Mouse (Mus musculus): Measurements from ENCODE around the gene Nop58. TPM values are rescaled to one million over a fixed set of nuclear protein-coding genes. Genes with fewer than 3 reads are reported as not detected.
"Not testable (repeated sequence)": the region's sequence is repeated elsewhere in the genome, so short reads cannot be mapped to it uniquely, and the experiment has no call there.

Gene Nop58
- 162 and 170 TPM in 2 replicates for total RNA-seq (2017)

DNA sequence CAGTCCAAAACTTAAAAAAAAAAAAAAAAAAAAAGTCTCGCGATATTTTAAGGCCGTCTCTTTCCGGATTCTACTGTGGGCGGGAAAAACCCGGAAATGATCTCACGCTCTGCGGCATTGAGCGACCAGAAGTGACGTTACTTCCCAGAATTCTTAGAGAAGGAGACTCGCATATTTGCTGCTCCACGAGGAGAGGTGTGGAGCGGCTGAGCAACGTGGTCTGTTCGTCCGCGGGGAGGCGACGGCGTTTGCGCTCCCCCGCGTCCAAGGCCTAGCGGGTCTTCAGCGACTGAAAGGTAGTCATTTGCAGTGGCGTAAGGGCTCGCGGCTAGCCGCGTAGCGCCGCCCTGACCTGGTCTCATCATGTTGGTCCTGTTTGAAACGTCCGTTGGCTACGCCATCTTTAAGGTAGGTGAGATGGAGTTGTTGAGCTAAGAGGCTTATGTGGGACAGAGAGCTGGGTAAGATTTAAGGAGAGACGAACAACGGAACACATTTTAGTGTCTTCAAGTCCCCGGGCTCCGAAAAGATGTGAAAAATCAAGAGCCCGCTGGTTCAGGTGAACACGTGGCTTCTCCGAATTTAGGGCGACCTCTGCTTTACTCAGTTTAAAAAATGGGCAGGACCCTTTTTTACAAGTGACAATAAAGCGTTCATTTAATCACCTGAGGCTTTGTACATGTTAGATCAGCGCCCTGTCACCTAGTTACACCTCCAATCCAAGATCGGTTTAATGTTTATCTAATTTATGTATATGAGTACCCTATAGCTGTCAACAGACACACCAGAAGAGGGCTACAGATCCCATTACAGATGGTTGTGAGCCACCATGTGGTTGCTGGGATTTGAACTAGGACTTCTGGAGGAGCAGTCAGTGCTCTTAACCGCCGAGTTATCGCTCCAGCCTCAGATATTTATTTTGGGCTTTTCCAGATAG is at the start of gene Nop58:
Gene Nop58, plus strand, starts transcription at position 153 of the 937 bp plus-strand sequence.
- ATAC-seq (ENCODE audit: extremely low read depth, insufficient number of reproducible peaks, low FRiP score, poor library complexity, severe bottlenecking): peak; percentile 99

DNA sequence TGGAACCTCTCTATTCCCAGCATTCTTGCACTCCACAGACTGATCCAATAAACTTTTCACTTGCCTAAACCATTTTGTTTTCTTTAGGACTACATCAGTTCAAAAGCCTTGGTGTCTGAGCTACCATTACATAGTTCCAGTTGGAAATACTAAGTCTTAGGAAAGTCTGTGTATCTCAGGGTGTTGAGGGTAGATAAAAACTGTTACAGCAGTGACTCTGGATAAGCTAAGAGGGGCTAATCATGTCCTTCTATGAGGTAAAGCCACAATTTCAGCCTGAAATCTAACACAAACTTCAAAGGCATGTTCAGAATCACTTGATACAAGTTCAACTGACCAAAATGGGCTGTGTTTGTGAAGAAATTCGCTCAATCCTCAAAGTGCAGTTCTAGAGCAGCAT is 48.4 kb upstream of the Nop58 start:
- no peak for ATAC-seq (ENCODE audit: extremely low read depth, insufficient number of reproducible peaks, low FRiP score, poor library complexity, severe bottlenecking)

DNA sequence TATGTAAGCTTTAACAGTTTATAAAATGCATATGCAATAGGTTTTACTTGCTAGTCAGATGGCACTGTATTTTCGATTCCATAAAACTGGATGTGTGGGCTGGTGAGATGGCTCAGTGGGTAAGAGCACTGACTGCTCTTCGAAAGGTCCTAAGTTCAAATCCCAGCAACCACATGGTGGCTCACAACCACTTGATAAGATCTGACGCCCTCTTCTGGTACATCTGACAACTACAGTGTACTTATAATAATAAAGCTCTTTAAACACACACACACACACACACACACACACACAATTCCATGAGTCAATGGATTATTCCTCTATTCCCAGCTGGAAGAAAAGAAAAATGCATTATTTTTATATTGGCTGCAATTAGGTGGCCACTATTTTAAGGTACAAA is 46.4 kb upstream of the Nop58 start:
- no peak for ATAC-seq (ENCODE audit: extremely low read depth, insufficient number of reproducible peaks, low FRiP score, poor library complexity, severe bottlenecking)

DNA sequence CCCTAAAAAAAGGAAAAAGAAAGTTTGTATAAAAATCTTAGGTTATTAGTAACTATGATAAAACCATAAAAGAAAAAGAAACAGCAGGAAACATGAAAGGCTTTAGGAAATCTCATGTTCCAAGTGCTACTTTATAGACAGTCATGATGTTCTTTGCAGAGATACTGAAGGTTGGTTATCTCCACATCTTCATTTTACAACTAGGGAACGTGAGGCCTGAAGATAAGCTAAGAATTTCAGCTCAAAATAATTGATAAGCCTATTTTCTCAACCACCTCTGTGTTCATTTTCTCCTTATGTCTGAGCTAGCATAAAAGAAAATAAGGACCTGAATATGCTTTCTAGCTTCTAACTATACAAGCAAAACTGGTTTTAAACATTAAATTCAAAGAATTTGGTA is 42.3 kb upstream of the Nop58 start:
- no peak for ATAC-seq (ENCODE audit: extremely low read depth, insufficient number of reproducible peaks, low FRiP score, poor library complexity, severe bottlenecking)

DNA sequence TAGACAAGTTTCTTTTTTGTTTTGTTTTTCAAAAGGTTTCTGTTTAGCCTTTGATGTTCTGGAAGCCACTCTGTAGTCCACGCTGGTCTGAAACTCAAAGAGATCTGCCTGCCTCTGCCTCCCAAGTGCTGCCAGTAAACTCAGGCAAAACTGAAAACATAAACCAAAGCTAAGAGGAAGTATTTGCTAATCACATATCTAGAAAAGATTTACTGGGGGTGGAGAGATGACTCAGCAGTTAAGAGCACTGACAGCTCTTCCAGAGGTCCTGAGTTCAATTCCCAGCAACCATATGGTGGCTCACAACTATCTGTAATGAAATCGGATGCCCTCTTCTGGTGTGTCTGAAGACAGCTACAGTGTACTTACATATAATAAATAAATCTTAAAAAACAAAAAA is 38.3 kb upstream of the Nop58 start:
- ATAC-seq (ENCODE audit: extremely low read depth, insufficient number of reproducible peaks, low FRiP score, poor library complexity, severe bottlenecking): not testable (repeated sequence)

DNA sequence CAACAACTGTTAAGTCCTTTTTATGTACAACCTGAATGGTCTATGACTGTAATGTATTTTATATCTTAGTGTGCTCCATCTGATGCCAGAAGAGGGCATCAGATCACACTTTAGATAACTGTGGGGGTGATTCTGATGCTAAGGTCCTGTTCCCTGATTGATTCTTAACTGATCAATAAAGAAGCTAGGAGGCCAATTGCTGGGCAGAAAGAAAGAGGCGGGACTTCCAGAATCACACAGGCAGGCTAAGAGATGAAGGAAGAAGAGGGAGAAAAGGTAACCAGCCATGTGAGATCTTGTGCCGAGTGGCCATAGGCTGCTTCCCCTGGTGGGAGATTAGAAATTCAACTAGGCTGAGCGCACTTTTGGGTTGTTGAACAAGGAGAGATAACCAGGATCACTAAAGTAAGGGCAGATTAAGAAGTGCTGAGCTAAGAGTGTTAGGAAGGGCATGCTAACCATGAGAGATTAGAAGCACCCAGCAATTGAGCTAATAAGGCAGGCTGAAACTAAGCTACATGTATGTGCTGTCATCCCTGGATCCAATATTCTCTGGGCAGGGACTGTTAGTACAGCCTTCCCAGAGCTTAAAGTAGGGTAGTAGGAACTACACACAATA is 33.5 kb upstream of the Nop58 start:
- ATAC-seq (ENCODE audit: extremely low read depth, insufficient number of reproducible peaks, low FRiP score, poor library complexity, severe bottlenecking): no peak

DNA sequence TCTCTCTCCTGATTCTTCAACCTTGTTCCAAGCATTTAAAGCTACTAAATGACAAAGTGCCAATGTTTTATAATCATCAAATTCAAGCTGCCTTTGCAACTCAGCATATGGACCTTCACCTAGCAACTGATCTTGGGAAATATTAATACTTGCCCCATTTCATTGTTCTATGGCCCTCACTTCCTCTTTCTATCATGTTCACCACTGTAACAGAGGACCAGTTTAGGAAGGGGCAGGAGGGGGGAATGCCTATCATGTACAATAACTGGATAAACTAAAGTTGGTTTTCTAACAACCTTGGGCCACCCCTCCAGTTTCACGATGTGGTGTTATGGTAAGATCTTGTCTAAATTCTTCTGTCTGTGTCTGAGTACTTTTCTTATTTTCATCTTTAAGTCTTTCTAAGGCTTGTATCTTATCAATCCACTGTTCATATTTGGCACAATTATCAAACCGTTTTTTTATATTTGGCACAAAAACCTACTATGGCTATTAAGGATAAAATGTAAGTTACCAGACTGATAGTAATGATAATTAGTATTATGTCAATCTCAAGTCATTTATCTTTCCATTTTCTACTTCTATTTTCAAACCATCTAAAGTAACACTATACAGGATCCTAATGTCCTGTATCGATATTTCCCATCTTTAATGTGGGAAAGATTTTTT is 31.4 kb upstream of the Nop58 start:
- ATAC-seq (ENCODE audit: extremely low read depth, insufficient number of reproducible peaks, low FRiP score, poor library complexity, severe bottlenecking): no peak

DNA sequence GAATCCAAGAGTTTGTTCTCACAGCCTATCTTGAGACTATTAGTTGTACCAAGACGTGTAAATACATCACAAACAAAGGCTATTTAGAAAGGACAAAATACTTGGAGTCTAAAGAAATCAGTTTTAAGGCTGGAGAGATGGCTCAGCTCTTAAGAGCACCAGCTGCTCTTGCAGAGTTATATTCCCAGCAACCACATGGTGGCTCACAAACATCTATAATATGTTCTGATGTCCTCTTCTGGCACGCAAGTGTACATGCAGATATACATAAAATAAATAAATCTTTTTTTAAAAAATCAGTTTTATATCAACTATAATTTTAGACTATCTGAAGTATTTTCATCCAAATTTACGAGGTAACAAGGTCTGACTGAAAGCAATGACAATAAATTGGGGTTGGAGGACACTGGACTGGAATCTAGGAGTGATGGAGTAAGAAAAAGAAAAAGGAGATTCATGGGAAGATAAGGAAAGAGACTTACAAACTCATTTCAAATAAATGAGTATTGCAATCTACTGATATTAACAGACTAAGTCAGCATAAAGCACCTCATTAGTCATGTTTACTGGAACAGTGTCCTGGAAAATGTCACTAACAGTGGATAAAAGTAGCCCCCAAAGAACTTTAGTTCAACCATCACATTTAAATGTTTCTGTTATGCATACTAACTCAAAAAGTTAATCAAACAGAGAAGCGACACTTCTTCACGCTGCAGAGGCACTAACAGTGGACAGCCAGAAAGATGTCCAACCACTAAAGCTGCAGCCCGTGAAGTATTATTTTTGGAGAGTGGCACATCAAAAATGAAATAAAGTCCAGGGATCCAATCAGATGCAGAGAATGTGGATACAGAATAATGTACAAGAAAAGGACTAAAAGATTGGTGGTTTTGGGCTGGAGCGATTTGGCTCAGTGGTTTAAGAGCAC is 28.3 kb upstream of the Nop58 start:
- no peak for ATAC-seq (ENCODE audit: extremely low read depth, insufficient number of reproducible peaks, low FRiP score, poor library complexity, severe bottlenecking)

DNA sequence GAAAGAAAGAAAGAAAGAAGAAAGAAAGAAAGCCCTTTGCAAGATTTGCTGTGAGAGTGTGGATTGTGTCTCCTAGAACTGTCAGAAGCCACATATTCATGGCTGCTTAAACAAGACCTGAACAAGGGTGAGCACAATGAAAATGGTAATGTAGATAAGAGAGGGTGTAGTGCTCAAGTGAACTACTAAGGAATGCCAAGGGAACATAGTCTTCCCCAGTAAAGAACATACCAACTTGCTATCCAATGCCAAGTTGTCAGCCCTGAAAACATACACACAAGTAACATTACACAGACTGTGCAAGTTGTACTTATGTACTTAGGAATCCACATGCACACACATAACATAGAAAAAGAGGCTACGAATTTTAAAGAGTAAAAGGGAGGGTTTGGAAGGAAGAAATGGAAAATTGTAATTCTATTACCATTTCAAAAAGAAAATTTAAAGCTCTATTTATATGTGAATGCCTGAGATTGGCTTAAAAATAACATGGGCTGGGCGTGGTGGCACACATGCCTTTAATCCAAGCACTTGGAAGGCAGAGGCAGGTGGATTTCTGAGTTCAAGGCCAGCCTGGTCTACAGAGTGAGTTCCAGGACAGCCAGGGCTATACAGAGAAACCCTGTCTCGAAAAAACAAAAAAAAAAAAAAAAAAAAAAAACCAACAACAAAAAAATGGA is 21.2 kb upstream of the Nop58 start:
- ATAC-seq (ENCODE audit: extremely low read depth, insufficient number of reproducible peaks, low FRiP score, poor library complexity, severe bottlenecking): no peak

DNA sequence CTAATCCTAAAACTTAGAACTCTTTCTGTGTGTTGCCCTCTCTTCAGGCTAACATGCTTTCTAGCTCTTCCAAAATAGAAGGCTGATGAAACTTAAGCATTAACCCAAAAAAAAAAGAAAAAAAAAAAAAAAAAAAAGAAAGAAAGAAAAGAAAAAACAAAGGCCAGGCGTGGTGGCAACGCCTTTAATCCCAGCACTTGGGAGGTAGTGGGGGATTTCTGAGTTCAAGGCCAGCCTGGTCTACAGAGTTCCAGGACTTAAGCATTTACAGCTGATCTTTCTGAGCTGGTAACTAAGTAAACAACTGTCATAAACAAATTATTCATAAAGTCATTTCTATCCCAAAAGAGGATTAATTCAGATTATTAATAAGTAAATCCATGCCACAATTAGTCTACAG is 15.9 kb upstream of the Nop58 start:
- ATAC-seq (ENCODE audit: extremely low read depth, insufficient number of reproducible peaks, low FRiP score, poor library complexity, severe bottlenecking): no peak

DNA sequence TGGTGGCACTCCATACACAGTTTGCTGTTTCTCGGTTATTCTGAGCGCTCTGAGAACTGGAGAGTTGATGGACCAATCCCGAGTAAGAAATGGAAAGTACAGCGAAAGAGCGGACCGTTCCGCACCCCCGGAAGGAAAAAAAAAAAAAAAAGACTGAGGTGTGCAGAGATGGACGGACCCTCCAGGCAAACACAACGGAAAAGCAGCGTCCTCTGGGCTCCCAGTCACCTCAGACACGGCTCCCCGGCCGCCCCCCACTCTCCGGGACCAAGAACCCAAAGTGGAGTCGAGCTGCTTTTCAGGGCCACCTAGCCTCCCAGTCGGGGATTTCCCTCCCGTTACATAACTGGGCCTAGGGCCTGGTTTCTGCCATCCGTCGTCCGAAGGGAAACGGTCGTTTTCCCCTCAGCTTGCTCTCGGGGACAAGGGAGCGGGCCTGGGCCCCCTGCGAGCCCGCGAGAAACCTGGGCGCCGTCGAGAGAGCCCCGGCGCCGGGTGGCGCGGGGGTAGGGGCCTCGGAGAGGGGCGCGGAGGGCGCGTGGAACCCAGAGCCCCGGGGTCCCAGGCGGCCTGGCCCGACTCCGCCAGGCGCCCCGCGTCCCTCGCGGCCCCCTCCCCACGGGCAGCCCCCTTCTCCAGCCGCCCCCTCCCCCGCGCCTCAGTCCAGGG is 14.7 kb upstream of the Nop58 start:
- peak; percentile 27; the same call in 1 of the 2 replicates for ATAC-seq (ENCODE audit: extremely low read depth, insufficient number of reproducible peaks, low FRiP score, poor library complexity, severe bottlenecking)

DNA sequence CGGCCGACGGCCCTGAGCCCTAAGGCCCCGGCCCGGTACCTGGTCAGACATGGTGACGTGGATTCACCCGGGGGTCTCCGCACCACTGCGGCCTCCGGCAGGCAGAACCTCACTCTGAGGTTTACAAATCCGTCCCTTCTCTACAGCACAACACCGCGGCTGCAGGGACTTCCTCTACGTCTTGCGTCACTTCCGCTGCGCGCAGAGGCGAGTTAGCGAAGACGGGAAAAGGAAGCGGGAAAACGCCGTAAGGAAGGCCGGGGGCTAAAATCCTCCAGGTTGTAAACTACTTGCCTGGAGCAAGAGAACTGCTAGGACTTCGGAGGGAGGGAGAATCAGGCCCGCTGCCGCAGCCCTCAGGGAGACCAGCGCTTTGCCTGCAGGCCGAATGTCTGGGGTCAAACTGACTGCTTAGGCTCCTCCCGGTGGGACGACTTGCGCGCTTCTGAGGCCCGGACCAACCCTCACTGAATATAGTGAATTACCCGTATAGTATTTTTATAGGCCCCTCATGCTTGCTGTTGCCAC is 14.1 kb upstream of the Nop58 start, which contains the start of gene Sumo1:
Gene Sumo1, minus strand, starts transcription at position 194 of the 528 bp plus-strand sequence.
- peak; percentile 95 for ATAC-seq (ENCODE audit: extremely low read depth, insufficient number of reproducible peaks, low FRiP score, poor library complexity, severe bottlenecking)

DNA sequence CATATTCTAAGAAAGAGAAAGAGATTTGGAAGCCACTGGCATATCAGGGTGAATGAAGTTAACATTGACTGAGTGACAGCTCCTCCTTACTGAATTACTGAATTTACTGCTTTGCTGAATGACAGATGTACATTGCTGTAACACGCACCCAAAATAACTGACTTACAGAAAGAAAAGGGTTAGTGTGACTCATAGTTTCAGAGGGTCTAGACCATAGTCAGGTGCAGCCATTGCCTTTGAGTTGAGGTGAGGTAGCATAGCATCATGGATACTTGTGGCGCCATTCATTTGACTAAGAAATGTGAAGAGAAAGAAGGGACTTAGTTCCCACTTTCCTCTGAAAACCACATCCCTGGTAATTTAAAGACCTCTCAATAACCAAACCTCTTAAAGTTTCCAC is 11.1 kb upstream of the Nop58 start:
- no peak for ATAC-seq (ENCODE audit: extremely low read depth, insufficient number of reproducible peaks, low FRiP score, poor library complexity, severe bottlenecking)

DNA sequence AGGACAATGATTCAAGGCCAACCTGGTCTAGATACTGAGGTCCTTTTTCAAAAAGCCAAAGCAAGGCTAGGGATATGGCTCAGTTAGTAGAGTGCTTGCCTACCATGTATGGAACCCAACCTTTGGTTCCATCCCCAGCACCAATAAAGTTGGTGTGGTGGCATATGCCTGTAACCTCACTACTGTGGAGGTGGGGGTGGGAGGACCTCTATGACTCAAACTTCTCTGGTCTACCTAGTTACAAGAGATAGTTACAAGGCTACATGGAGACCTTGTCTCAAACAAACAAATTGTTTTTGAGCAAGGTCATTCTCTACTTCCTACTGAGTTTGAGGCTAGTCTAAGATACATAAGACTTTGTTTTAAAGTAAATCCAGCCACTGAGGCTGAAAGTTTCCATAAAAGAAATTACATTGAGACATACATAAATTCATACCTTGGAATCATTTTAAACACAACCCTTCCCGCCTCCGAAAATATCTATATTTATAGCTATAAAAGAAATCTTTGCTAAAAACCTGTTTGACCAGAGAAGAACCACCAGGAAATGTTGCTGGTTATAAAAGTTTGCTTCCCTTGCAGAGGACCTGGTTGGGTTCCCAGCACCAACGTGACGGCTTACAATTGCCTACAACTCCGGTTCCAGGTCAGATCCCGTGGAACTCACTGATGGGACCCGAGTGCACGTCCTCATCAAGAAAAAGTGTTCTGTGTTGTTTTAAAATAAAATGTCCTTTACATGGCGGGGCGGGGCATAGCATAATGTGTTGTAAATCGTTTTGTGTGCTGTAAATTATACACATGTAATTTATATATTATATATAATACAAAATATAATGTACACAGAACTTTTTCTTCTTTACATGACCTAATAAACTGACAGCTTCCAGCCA is 599 bp upstream of the Nop58 start:
- no peak for ATAC-seq (ENCODE audit: extremely low read depth, insufficient number of reproducible peaks, low FRiP score, poor library complexity, severe bottlenecking)

DNA sequence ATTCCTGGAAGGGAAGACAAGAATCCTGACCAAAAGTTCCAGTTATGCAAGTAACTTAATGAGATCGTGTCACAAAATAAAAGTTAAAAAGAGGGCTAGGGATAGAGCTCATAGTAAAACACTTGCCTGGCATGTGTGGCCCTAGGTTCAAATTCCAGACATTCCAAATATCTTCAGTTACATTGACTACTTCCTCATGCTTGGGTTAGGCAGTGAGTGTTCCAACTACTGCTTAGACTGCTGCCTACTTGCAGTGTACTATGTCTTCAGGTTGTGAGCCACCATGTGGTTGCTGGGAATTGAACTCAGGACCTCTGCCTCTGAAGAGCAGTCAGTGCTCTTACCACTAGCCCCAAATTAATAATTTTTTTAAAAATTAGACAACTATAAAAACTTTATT is 2.7 kb downstream of the Nop58 start:
- ATAC-seq (ENCODE audit: extremely low read depth, insufficient number of reproducible peaks, low FRiP score, poor library complexity, severe bottlenecking): no peak

DNA sequence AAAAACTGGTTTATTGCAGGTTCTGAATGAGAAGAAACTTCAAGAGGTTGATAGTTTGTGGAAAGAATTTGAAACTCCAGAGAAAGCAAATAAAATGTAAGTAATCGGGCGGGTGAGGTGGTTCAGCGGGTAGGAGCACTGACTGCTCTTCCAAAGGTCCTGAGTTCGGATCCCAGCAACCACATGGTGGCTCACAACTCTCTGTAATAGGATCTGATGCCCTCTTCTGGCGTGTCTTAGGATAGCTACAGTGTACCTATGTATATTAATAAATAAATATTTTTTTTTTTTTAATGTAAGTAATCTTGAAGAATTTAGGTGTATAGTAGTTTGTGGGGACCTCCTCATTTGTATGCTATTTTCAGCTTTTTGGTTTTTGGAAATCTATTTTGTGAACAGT is 5.7 kb downstream of the Nop58 start:
- ATAC-seq (ENCODE audit: extremely low read depth, insufficient number of reproducible peaks, low FRiP score, poor library complexity, severe bottlenecking): no peak

DNA sequence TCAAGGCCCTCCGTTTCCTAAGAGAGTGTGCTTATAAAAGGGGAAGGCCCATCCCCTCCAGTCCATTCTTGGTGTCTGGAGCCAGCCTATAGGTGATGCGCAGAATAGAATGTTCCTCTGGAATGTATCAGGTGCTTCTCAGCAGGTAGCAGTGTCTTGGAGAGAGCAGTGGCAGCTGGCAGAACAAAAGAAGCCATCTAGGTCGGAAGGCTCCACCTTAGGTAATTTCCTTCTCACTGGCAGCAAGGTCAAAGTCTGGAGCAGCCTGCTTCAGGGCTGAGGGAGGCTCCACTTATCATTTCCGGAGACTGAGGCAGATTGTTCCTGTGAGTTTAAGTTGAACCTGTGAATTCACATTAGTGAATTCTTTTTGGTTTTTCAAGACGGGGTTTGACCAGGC is 13.0 kb downstream of the Nop58 start:
- no peak for ATAC-seq (ENCODE audit: extremely low read depth, insufficient number of reproducible peaks, low FRiP score, poor library complexity, severe bottlenecking)

Measured in neutrophil, adult 5-6 weeks (primary cell).